Mouse (Mus musculus): Measurements from ENCODE around the gene Tmem30c. TPM values are rescaled to one million over a fixed set of nuclear protein-coding genes. Genes with fewer than 3 reads are reported as not detected.

The Tmem30c gene
- not detected for polyA plus RNA-seq (2014; fragmentation: Illumina TruSeq; extraction: RNeasy Lipid Tissue Mini Kit (QIAGEN cat#74804); ENCODE audit: low read depth, low replicate concordance)

GRCm38 (mm10) chr16:57292765-57293164 is at the start of gene Tmem30c:
TSS of gene Tmem30c (minus strand) at chr16:57292865.

GRCm38 (mm10) chr16:57231089-57231936 is 61.4 kb downstream of the Tmem30c start, which contains the start of gene Tbc1d23:
TSS of gene Tbc1d23 (minus strand) at chr16:57231504.

Other genes with a start within 250 kb of the Tmem30c start
- gene Tmem45a2, start 221.5 kb downstream of the Tmem30c start, polyA plus RNA-seq (2014; fragmentation: Illumina TruSeq; extraction: RNeasy Lipid Tissue Mini Kit (QIAGEN cat#74804); ENCODE audit: low read depth, low replicate concordance) = not detected
- gene Tomm70a, start 171.2 kb downstream of the Tmem30c start, polyA plus RNA-seq (2014; fragmentation: Illumina TruSeq; extraction: RNeasy Lipid Tissue Mini Kit (QIAGEN cat#74804); ENCODE audit: low read depth, low replicate concordance) = 116 TPM
- 229 TPM for gene Nit2, start 125.5 kb downstream of the Tmem30c start, polyA plus RNA-seq (2014; fragmentation: Illumina TruSeq; extraction: RNeasy Lipid Tissue Mini Kit (QIAGEN cat#74804); ENCODE audit: low read depth, low replicate concordance)
- 46.7 TPM for gene Tbc1d23, start 61.4 kb downstream of the Tmem30c start, polyA plus RNA-seq (2014; fragmentation: Illumina TruSeq; extraction: RNeasy Lipid Tissue Mini Kit (QIAGEN cat#74804); ENCODE audit: low read depth, low replicate concordance)
- gene Filip1l, start 60.2 kb upstream of the Tmem30c start, polyA plus RNA-seq (2014; fragmentation: Illumina TruSeq; extraction: RNeasy Lipid Tissue Mini Kit (QIAGEN cat#74804); ENCODE audit: low read depth, low replicate concordance) = 48.5 TPM

All from kidney, adult 10 weeks (tissue).